Mouse (Mus musculus) thymus, postnatal 10 days (tissue): ENCODE results near the gene Ankrd33b.

ENCODE experiments used
- DNase-seq, 2 experiments: peaks; one replicate each; pipeline ENCODE4 v3.0.0; 2021; ENCODE audit warnings: low spot score in 2 of 2

Gene Ankrd33b

GRCm38 (mm10) chr15:31338656-31339291 is 28.8 kb downstream of the Ankrd33b start:
- DNase-seq = no peak

GRCm38 (mm10) chr15:31337983-31338382 is 29.5 kb downstream of the Ankrd33b start:
- no peak for DNase-seq

DNA sequence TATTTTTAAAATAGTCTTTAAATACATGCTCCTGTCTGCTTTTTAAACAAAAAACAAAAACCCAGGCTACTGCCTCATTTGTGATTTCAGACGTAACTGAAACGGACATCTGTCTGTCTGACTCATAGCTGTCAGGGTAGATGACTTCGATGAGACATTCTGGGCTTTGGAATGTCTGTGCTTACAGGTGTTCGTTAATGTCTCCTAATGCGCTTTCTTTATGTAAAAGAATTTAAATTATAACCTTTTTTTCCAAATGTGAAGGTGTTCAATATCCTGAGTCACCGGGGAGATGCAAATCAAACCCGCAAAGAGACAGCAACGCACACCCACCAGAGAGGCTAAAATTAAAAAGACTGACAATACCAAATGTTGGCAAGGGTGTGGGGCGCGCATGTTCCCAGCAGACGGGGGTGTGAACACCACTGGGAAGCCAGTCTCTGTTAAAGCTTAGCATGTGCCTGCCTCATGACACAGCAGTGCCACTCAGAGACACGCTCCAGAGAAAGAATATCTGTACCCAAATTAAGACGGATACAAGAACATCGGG is 30.3 kb downstream of the Ankrd33b start:
- DNase-seq = no peak

- no peak for DNase-seq
These were observed 30.8 kb downstream of the Ankrd33b start for GRCm38 (mm10) chr15:31336685-31337084.

DNA sequence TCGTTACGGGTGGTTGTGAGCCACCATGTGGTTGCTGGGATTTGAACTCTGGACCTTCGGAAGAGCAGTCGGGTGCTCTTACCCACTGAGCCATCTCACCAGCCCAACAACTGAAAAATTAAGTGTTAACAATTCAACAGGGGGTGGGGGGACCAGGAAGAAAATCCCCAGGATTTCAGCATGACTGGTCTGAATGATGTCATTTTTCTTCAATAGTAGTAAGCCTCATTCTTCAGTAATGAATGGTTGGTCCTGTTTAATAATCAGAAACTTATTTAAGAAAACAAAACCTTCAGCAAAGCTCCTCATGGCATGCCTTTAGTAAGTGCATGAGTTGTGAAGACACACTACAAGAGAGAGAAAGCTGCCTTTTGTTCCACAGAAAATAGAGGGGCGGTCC is 32.7 kb downstream of the Ankrd33b start:
- DNase-seq = no peak

GRCm38 (mm10) chr15:31332541-31333163 is 34.9 kb downstream of the Ankrd33b start:
- DNase-seq = no peak

DNA sequence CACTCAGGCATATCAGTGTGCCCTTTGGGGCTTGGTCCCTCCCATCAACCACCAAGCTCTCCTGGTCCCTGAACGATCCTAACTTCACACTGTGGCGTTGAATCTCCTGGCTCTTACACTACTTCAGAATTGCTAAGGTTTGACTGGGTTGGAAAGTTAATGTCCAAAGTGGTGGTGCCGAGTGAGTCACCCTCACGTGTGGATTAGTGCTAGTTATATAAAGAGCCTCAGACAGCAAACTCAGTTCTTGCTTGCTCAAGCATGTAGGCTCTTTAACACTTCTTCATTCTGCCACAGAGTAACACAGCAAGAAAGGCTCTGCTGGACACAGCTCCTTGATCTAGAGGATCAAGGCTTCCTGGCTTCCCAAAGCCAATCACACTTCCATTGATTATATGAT is 35.8 kb downstream of the Ankrd33b start:
- DNase-seq = no peak

GRCm38 (mm10) chr15:31328082-31328614 is 39.4 kb downstream of the Ankrd33b start:
- DNase-seq = no peak

DNA sequence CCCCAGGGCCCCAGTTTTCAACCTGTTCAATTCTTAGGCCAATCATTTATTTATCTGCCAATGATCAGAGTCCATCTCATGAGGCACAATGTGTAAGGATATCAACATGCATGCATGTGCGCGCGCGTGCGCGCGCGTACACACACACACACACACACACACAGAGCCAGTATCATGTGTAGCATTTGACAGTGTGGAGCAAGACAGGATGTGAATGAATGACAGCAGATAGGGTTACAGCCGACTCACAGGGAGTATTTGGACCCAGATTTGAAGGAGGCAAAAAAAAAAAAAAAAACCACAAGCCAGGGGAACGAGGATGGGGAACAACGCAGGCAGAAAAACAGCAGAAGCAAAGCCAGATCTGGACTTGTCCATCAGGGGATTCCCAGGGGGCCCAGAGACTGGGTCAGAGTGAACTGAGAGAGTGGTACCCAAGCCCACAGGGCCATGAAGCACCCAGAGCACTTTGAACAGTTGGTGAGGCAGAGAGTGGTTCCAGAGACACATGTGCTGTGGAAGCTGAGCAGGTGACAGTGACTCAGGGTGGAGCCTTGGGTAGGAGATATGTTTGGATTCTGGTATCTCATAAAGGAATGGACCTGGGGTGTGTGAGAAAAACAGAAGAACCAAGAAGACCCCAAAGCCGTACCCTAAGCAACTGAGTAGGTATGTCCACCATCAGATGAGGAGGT is 41.7 kb downstream of the Ankrd33b start:
- no peak for DNase-seq

DNA sequence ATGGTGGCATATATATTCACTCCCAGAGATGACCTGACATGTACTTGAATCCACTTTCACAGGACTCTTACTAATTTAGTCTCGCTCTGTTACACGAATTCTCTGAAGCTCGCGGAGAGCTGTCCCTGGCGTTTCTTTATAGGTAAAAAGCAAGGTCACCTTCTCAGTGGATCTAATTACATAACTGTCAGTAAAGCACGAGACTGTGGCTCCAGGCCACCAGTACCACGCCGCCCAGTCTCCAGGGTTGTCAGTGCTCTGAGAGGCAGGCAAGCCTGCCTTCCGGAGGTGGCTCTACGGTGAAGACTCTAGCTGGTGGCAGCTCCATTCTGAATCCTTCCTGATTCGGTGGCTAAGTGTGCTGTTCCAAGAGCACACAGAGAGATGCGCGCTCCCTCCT is 43.0 kb downstream of the Ankrd33b start:
- DNase-seq = no peak

DNA sequence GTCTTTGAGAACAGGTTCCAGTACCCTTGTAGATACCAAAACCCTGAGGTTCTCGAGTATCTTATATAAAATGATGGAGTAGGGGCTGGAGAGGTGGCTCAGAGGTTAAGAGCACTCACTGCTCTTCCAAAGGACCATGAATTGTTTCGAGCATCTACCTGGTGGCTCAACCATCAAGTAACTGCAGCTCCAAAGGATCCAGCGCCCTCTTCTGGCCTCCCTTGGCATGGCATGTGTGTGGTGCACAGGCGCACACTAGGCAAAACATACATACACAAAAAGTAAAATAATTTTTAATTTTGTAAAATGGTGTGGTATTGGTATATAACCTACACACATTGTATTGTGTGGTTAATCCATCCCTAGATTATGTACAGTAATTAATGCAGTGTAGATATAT is 43.8 kb downstream of the Ankrd33b start:
- peak in 1 of 2 experiments; percentile 24 for DNase-seq

- DNase-seq = no peak
These were observed 46.7 kb downstream of the Ankrd33b start for GRCm38 (mm10) chr15:31320598-31321377.

- no peak for DNase-seq
These were observed 48.5 kb downstream of the Ankrd33b start for GRCm38 (mm10) chr15:31319046-31319445.

DNA sequence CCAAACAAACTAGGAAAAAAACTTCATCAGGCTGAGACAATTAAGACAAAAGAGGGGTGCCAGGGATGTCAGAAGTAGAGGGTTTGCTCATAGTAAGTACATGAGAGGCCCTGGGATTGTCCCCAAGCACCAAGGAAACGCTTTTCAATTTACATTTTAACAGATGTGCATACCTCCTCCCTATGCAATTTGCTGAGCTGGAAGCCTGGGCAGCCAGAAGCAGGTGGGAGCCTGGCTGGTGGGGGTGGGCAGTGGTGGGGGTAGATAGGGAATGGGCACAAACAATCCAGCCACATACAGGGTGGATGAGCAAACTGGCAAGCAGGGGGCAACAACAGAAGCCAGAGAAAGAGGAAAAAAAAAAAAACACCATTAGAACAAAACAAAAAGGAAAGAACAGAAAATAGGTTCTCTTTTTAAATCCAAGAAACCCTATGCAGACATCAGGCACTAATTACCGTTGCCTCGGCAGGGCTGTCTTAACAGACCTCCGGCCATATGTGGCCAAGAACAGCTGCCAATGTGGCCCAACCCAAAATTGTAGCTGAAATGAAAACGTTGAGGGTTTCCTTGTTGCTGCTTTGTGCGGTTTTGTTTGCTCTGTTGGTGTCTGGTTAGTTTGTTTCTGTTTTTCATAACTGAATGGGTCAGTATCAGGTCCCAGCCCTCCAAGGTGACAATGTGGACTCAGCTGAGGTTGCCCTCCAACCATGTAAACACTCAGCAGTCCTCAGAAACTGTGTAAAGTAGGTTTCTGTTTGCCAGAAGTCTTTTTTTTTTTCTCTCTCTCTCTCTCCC is 49.2 kb downstream of the Ankrd33b start:
- no peak for DNase-seq

- DNase-seq = no peak
These were observed 50.3 kb downstream of the Ankrd33b start for GRCm38 (mm10) chr15:31317056-31317805.

DNA sequence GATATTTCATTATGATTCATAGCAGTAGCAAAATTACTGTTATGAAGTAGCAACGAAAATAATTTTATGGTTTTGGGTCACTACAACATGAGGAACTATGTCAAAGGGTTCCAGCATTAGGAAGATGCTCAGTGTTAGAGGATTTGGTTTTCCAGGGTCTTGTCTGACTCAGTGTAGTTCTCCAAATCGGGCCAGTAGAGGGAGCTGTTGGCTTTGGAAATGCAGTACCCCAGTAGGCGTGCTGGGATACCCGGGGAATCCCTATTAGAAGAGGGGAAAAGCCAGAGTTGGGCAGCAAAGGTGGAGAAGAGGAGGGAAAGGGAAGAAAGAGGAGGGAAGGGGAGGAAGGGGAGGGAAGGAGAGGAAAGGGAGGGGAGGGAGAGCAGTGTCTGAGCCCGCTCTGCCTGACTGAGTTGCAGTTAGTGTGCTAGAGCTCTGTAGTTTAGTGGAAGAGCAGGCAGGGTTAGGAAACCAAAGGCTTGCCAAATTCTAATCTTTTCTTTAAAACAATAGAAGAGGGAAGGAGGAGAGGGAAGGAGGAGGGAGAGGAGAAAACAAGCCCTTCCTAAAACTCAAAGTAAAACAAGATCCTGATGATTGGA is 51.8 kb downstream of the Ankrd33b start:
- peak in 1 of 2 experiments; percentile 61 for DNase-seq

DNA sequence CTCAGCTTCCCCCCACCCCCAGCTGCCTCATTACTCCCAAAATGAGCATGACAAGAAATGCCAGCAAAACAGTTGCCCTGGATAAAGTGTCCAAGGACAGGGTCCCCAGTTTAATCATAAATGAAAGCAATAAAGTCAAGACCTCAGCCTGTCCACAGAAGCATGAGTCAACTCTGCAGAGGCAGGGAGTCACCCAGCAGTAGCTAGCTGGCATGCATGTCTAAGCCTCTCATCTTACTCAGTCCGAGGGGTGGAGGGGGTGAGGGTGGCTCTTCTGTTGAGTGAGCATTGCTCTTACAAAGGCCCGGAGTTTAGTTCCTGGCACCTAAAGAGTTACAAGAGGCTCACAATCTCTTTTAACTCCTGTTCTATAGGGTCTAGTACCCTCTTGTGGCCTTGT is 55.5 kb downstream of the Ankrd33b start:
- DNase-seq = no peak

DNA sequence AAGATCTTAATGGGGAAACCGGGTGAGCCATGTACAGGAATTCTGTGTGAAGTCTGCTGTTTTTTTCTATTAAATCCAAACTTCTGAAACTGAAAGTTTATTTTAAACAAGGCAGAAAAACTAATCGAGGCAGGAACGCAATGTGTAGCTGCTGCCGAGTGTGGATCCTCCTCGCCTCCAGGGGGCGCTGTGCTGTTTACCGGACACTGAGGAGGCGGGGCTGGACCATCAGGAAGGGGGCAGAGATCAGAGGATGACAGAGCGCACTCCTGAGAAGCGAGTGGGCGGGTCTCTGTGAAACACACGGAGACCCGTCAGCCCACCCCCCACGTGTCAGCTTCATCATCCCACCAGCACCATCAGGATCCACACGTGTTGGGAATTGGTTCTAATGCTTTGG is 58.0 kb downstream of the Ankrd33b start:
- no peak for DNase-seq

DNA sequence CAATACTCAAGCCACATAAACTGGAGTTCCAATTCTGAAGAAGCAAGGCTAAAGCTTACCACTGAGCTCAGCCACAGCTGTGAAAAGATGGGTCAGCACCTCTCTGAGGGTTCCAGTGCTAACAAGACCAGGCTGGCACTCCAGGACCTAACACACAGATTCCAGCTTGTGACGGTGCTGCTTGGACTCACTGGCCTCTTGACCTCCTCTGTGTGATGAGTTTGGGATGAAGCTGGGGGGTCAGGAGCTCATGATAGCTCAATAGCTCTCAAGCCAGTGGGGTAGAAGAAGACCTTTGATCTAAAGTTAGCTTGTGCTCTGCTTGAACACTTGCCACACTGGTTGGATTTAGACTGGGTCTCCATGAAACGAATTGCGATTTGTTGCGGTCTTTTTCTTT is 60.8 kb downstream of the Ankrd33b start:
- no peak for DNase-seq

DNA sequence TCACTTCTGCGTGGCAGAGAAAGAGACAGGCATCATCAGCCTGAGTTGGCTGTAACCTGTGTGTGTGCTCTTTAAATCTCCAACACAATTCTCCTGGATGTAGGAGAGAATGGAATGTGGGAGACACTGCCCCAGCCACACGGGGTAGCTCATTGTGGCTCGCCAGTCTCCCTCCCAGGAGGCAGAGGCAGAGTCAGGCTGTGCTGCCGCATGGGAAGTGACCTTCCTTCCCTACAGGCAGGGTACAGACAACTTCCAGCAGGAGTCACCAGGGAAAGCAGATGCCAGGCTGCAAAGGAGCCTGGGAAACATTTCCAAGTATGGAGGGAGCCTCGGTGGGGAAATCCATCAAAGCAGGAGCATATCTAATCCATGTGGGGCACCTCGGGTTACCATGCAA is 62.3 kb downstream of the Ankrd33b start:
- DNase-seq = no peak
